Mouse (Mus musculus) C2C12 (cell line): ENCODE results near the gene Alas2. TPM values are rescaled to one million over a fixed set of nuclear protein-coding genes. Genes with fewer than 3 reads are reported as not detected.

ENCODE experiments used
- H3K27me3 ChIP-seq: one replicate; pipeline ENCODE4 v1.6.1; 2011; ENCODE audit not compliant: control insufficient read depth, insufficient read depth, insufficient read length
- H3K36me3 ChIP-seq: one replicate; pipeline ENCODE4 v1.6.1; 2011; ENCODE audit not compliant: control insufficient read depth, insufficient read depth
- H3K4me3 ChIP-seq: one replicate; pipeline ENCODE4 v1.5.1; 2011; ENCODE audit warnings: mild to moderate bottlenecking, control low read depth; ENCODE audit not compliant: poor library complexity, insufficient read depth, severe bottlenecking
- H3K79me2 ChIP-seq: one replicate; pipeline ENCODE4 v1.6.1; 2011; ENCODE audit not compliant: control insufficient read depth, insufficient read depth
- H3K79me3 ChIP-seq: one replicate; pipeline ENCODE4 v1.6.1; 2011; ENCODE audit warnings: low read depth, control low read depth
- H3ac ChIP-seq: one replicate; pipeline ENCODE3; 2011; ENCODE audit warnings: low read depth; ENCODE audit not compliant: control insufficient read depth, insufficient read length
- CEBPB ChIP-seq: IDR thresholded peaks from one replicate; pipeline ENCODE4 v1.6.1; 2011; ENCODE audit warnings: low read depth, mild to moderate bottlenecking, control low read depth, moderate library complexity
- CTCF ChIP-seq: IDR thresholded peaks from one replicate; pipeline ENCODE4 v1.5.1; 2011; ENCODE audit not compliant: control insufficient read depth, insufficient read depth, insufficient read length
- FOSL1 ChIP-seq: IDR thresholded peaks from one replicate; pipeline ENCODE4 v1.8.0; 2011; ENCODE audit warnings: mild to moderate bottlenecking, low read length; ENCODE audit not compliant: poor library complexity, insufficient read depth, severe bottlenecking
- MAX ChIP-seq: IDR thresholded peaks from one replicate; pipeline ENCODE4 v1.6.1; 2011; ENCODE audit warnings: mild to moderate bottlenecking, control low read depth
- MYOD1 ChIP-seq: IDR thresholded peaks from one replicate; pipeline ENCODE4 v1.6.1; 2011; ENCODE audit warnings: low read depth; ENCODE audit not compliant: control insufficient read depth, insufficient read length
- MYOG ChIP-seq: IDR thresholded peaks from one replicate; pipeline ENCODE4 v1.6.1; 2011; ENCODE audit not compliant: control insufficient read depth, insufficient read length; ENCODE audit errors: extremely low read depth
- USF1 ChIP-seq: IDR thresholded peaks from one replicate; pipeline ENCODE4 v1.6.1; 2011; ENCODE audit warnings: low read depth, mild to moderate bottlenecking, control low read depth, moderate library complexity
- polyA plus RNA-seq: library from polyadenylated mRNA; unstranded; fragments of >200 nt; fragmentation: generic; extraction: Trizol; gene quantifications from one replicate; pipeline ENCODE4 v1.2.1, GENCODE M21; 2012; ENCODE audit warnings: missing spikeins

The Alas2 gene
- polyA plus RNA-seq, 1 experiment = 0.07 TPM

DNA sequence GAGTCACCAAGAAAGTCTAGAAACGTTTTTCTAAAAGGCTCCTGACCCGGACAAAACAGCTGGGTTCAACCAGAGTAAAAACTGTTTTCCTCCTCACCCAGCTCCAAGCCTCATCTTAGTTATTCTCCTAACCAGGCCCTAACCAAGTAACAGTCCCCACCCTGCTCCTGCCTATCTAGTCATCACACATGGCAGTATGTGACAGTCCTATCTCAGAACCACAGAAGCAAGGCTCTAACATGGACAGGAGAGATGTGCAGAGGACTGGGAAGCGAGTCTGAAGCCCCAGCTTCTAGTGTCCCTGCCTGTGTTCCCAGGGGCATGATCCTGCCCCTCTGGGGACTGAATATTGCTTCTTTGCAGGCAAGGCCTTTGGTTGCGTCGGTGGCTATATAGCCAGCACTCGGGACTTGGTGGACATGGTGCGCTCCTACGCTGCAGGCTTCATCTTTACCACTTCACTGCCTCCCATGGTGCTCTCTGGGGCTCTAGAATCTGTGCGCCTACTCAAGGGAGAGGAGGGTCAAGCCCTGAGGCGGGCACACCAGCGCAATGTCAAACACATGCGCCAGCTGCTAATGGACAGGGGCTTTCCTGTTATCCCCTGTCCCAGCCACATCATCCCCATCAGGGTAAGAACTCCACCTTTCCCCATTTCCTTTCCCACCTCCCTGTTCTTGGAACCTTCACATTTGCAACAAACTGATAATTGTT is 17.6 kb downstream of the Alas2 start:
- H3K4me3 ChIP-seq = no peak overlapping the region
- TF ChIP-seq CEBPB (no peak), MYOD1 (no peak), CTCF (no peak), MYOG (no peak), MAX (no peak), USF1 (no peak), FOSL1 (no peak)
- H3K79me3 ChIP-seq = no peaks in the 10 kb centered on the region
- no peaks in the 10 kb centered on the region for H3K27me3 ChIP-seq
- H3K36me3 ChIP-seq = peaks cover 3% of the 10 kb centered on the region
- no peaks in the 10 kb centered on the region for H3K79me2 ChIP-seq
- no peak overlapping the region for H3ac ChIP-seq

DNA sequence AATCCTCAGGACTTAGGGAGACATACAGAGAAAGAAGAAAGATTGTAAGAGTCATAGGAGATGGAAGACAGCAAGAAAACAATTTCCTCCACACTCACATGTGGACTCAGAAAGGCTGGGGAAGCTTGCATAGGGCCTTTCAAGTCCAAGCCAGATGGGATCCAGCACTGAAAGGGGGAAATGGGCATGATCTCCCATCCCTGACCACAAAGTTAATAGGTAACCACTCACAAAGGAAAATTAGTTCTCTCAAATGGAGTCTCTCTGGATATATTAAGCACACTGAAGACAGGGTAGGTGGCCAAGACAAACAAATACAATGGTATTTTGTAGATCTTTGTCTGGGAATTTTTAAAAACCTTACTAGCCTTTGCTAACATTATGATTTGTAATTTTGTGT is 34.7 kb downstream of the Alas2 start:
- H3ac ChIP-seq = no peak overlapping the region
- H3K27me3 ChIP-seq = no peaks in the 10 kb centered on the region
- TF ChIP-seq CTCF (no peak), MYOG (no peak), MYOD1 (no peak), USF1 (no peak), FOSL1 (no peak), MAX (no peak), CEBPB (no peak)
- peaks cover 41% of the 10 kb centered on the region for H3K79me3 ChIP-seq
- H3K36me3 ChIP-seq = peaks cover 28% of the 10 kb centered on the region
- peaks cover 72% of the 10 kb centered on the region for H3K79me2 ChIP-seq
- no peak overlapping the region for H3K4me3 ChIP-seq

DNA sequence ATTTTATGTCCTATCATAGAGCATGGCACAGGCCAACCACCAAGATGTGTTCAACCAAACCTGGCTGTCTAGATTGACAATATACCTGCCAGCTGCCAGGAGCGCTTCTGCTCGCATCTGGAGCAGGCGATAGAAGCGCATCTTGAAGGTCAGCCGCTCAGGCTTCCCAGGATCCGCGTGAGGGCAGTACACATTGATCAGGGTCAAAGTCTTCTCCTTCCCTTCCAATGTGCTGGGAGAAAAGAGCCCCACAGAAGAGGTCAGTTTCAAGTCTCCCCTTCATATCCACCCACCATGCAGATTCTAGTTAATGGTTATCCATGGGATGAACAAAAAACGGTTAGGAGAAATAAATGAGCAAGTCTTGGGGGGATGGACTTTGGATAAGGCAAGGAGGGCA is 37.9 kb downstream of the Alas2 start:
- peaks cover 21% of the 10 kb centered on the region for H3K36me3 ChIP-seq
- TF ChIP-seq MYOG (no peak), MYOD1 (no peak), USF1 (no peak), FOSL1 (no peak), CTCF (no peak), MAX (no peak), CEBPB (no peak)
- no peaks in the 10 kb centered on the region for H3K27me3 ChIP-seq
- H3K79me2 ChIP-seq = peaks cover 51% of the 10 kb centered on the region
- H3K79me3 ChIP-seq = peaks cover 33% of the 10 kb centered on the region
- H3K4me3 ChIP-seq = no peak overlapping the region
- no peak overlapping the region for H3ac ChIP-seq

DNA sequence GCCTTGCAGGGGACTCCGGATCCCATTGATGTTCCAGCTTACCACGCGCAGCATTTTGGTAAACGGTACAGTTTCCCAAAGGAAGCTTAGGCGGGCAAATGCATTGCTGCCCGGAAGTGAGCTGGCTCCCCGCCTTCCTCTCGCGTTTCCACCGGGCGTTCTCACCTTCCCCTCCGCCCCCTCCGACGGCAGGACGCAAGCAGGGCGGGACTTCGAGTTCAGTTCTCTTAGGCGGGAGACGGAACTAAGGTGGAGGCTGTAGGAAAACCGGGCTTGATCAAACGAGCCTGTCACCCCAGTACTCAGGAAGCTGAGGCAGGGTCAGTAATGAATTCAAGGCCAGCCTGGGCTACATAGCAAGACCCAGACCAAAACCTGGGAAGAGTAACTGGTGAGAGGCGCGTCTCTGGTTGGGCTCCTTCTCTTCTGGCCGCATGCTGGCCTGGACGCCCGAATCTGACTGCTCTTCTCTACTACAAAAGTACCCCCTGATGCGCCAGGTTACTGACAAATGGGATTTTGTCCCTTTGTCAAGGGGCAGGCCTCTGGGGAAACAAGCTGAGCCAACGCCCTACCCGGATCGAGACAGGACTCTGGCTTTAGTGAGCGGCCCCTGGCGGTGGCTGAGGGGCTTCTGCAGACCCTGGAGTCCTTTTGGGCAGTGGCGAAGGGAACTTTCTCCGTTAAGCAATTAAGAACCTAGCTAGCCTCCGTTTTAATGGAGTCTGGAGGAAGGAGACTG is 41.0 kb downstream of the Alas2 start, which contains the start of gene Pfkfb1:
Gene Pfkfb1 (plus strand): TSS at position 207 of the 742 bp plus-strand sequence.
- H3K4me3 ChIP-seq = peak within 1 kb of the TSS; percentile 42
- H3K79me2 ChIP-seq = peaks cover 45% of the 10 kb centered on the region
- peak within 1 kb of the TSS; percentile 94 for H3ac ChIP-seq
- TF ChIP-seq MAX (peak; percentile 10), CTCF (no peak)
- peaks cover 6% of the 10 kb centered on the region for H3K36me3 ChIP-seq
- H3K27me3 ChIP-seq = no peaks in the 10 kb centered on the region
- peaks cover 22% of the 10 kb centered on the region for H3K79me3 ChIP-seq

DNA sequence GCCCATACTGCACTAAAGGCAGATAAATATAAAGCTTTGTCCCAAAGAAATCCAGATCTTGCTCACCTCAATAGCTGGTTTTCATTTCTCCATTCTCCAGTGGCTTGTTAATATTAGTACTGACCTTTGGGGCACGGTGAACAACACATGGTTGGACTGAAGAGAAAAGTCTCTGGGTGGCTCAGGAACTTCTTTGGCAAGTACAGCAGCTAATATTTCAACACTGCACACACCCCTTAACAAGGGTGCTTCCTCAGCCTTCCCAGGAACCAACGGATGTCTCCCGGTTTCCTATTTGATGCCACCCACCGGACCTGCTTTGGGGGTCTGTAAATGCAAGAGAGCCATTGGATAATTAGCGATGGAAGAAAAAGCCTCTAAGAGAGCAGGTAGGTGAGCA is 42.5 kb downstream of the Alas2 start, which contains the start of gene Apex2:
Gene Apex2 (minus strand): TSS at position 173 of the 400 bp plus-strand sequence.
- H3K79me2 ChIP-seq = peaks cover 30% of the 10 kb centered on the region
- H3K27me3 ChIP-seq = no peaks in the 10 kb centered on the region
- no peak within 1 kb of the TSS for H3K4me3 ChIP-seq
- H3K36me3 ChIP-seq = peaks cover 6% of the 10 kb centered on the region
- TF ChIP-seq CEBPB (no peak), MYOD1 (no peak), MYOG (no peak), FOSL1 (no peak), MAX (no peak), CTCF (no peak), USF1 (no peak)
- peaks cover 19% of the 10 kb centered on the region for H3K79me3 ChIP-seq
- no peak within 1 kb of the TSS for H3ac ChIP-seq
